ENCODE assay signal across 7 mouse cellular contexts in the genomic region with DNA sequence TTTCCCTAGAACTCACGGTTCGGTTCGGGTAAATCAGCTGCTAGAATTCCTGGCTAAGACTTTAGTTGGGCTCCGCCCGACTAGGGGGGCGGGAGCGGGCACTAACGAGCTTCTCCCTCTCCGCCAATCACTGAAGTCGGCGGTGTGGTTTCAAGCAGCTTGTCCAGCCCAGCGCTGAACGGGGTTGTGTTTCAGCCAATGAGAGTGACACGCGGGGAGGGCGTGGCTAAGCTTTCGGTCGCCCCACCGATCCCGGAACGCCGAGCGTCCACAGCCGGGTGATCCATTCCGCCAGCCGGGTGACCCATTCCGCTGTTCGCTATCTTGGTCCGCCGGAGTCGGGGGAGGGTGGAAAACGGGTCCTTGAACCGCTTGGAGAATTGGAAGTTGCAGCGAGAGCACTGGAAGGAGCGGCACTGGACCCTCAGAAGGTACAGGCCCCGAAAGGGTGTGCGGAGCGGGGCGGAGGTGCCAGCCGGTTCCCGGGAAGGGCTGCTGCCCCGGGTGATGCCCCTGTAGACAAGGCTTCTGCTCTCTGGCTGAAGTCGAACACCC. TPM values are rescaled to one million over a fixed set of nuclear protein-coding genes. Genes with fewer than 3 reads are reported as not detected.
DNase-seq lines count a peak whose midpoint lies in the region; ATAC-seq and TF ChIP-seq lines count a peak whose summit lies in the region.

Gene Stat2 (plus strand): TSS at position 273 of the 555 bp plus-strand sequence.

- peak within 1 kb of the TSS; percentile 87 for H3K4me3 ChIP-seq in embryonic facial prominence, embryonic 10.5 days
- H3K4me3 ChIP-seq in intestine, postnatal 0 days (ENCODE audit: low read depth, low read length) = peak within 1 kb of the TSS; percentile 77
- peak within 1 kb of the TSS; percentile 71 for H3K4me3 ChIP-seq in midbrain, embryonic 12.5 days
- peak within 1 kb of the TSS; percentile 88 for H3K4me3 ChIP-seq in small intestine, adult 2 months (ENCODE audit: low read depth, low read length)

- intact Hi-C loops in left cerebral cortex, postnatal 4 days (cut with DNase I) = no loop called here

- peaks cover 8% of the 10 kb centered on the region; the same call in 1 of the 2 replicates for H3K27me3 ChIP-seq in embryonic facial prominence, embryonic 10.5 days (replicated peaks; ENCODE audit: low read depth, poor library complexity, severe bottlenecking)
- no peaks in the 10 kb centered on the region for H3K27me3 ChIP-seq in intestine, postnatal 0 days (replicated peaks; ENCODE audit: control insufficient read depth, insufficient read depth, low read length)
- no peaks in the 10 kb centered on the region; the same call in 1 of the 2 replicates for H3K27me3 ChIP-seq in midbrain, embryonic 12.5 days
- H3K27me3 ChIP-seq in small intestine, adult 2 months (ENCODE audit: control insufficient read depth, insufficient read depth, low read length) = no peaks in the 10 kb centered on the region

- TF ChIP-seq CTCF in intestine, postnatal 0 days (IDR thresholded peaks at IDR 0.05; ENCODE audit: low read depth) = no peak
- no peak for TF ChIP-seq CTCF in small intestine, adult 2 months (IDR thresholded peaks at IDR 0.05; ENCODE audit: extremely low read depth, insufficient read length, insufficient replicate concordance, low read depth, low read length)

- peak within 1 kb of the TSS; percentile 65 for H3K4me2 ChIP-seq in intestine, postnatal 0 days (replicated peaks; ENCODE audit: low read depth)
- H3K4me2 ChIP-seq in midbrain, embryonic 12.5 days (replicated peaks) = peak within 1 kb of the TSS; percentile 59

- TF ChIP-seq POLR2A in small intestine, adult 2 months (IDR thresholded peaks at IDR 0.05; ENCODE audit: low read depth, low read length) = peak; percentile 95

- peak within 1 kb of the TSS; percentile 86 for H3K27ac ChIP-seq in embryonic facial prominence, embryonic 10.5 days (replicated peaks)
- H3K27ac ChIP-seq in intestine, postnatal 0 days (ENCODE audit: low read depth, low read length) = peak within 1 kb of the TSS; percentile 76
- H3K27ac ChIP-seq in midbrain, embryonic 12.5 days (replicated peaks) = peak within 1 kb of the TSS; percentile 76
- H3K27ac ChIP-seq in small intestine, adult 2 months (ENCODE audit: insufficient read depth, low read depth, low read length) = peak within 1 kb of the TSS; percentile 84

- H3K36me3 ChIP-seq in embryonic facial prominence, embryonic 10.5 days (replicated peaks) = no peaks in the 10 kb centered on the region; the same call in 1 of the 2 replicates
- no peaks in the 10 kb centered on the region for H3K36me3 ChIP-seq in intestine, postnatal 0 days (ENCODE audit: control insufficient read depth, insufficient read depth)
- no peaks in the 10 kb centered on the region for H3K36me3 ChIP-seq in midbrain, embryonic 12.5 days
- H3K36me3 ChIP-seq in small intestine, adult 2 months (ENCODE audit: control insufficient read depth, insufficient read depth, low read length) = no peaks in the 10 kb centered on the region; the same call in 1 of the 2 replicates

- under 1% methylated on average over 43 of the region's 43 CpGs for WGBS in embryonic facial prominence, embryonic 10.5 days
- WGBS in intestine, postnatal 0 days = under 1% methylated on average over 43 of the region's 43 CpGs
- WGBS in midbrain, embryonic 12.5 days = 1% methylated on average over 43 of the region's 43 CpGs
- WGBS in small intestine, adult 2 months = under 1% methylated on average over 43 of the region's 43 CpGs

- peak; percentile 97 for ATAC-seq in intestine, postnatal 0 days
- peak; percentile 99 for ATAC-seq in midbrain, embryonic 12.5 days (ENCODE audit: low FRiP score, low read depth)

- DNase-seq in adrenal gland, postnatal 10 days = peak; percentile 98
- DNase-seq in embryonic facial prominence, embryonic 10.5 days (ENCODE audit: low spot score) = peak; percentile 97
- DNase-seq in gonadal fat pad, adult 2 months (ENCODE audit: low read depth) = peak; percentile 91
- peak; percentile 97 for DNase-seq in left cerebral cortex, postnatal 4 days

- H3K9ac ChIP-seq in intestine, postnatal 0 days (ENCODE audit: low read depth, low read length) = peak within 1 kb of the TSS; percentile 58
- peak within 1 kb of the TSS; percentile 72 for H3K9ac ChIP-seq in midbrain, embryonic 12.5 days (replicated peaks)

- H3K4me1 ChIP-seq in embryonic facial prominence, embryonic 10.5 days = peaks cover 15% of the 10 kb centered on the region
- H3K4me1 ChIP-seq in intestine, postnatal 0 days (replicated peaks; ENCODE audit: control insufficient read depth, insufficient read depth, low read length) = no peaks in the 10 kb centered on the region
- peaks cover 3% of the 10 kb centered on the region; the same call in 1 of the 2 replicates for H3K4me1 ChIP-seq in midbrain, embryonic 12.5 days
- peaks cover 9% of the 10 kb centered on the region for H3K4me1 ChIP-seq in small intestine, adult 2 months (ENCODE audit: control insufficient read depth, insufficient read depth, insufficient read length, low read length)

- no peaks in the 10 kb centered on the region for H3K9me3 ChIP-seq in embryonic facial prominence, embryonic 10.5 days
- H3K9me3 ChIP-seq in intestine, postnatal 0 days (ENCODE audit: control insufficient read depth) = no peaks in the 10 kb centered on the region
- H3K9me3 ChIP-seq in midbrain, embryonic 12.5 days = no peaks in the 10 kb centered on the region

RNA-seq across cellular contexts. Expression of gene Stat2, which starts in this region (rescaled TPM):
- total RNA-seq in adrenal gland, postnatal 10 days (2021) = 10 to 100 TPM; 17.4 to 27.5 TPM
- polyA plus RNA-seq in embryonic facial prominence, embryonic 10.5 days (2016; fragmentation: Nextera tagmentation; extraction: Ambion mirVana) = 14.3 and 15.3 TPM in 2 replicates
- 29.0 and 31.4 TPM in 2 replicates for polyA plus RNA-seq in gonadal fat pad, adult 2 months (2012; rRNA removed)
- polyA plus RNA-seq in intestine, postnatal 0 days (2015; fragmentation: Nextera tagmentation; extraction: Ambion mirVana) = 23.2 and 26.7 TPM in 2 replicates
- total RNA-seq in left cerebral cortex, postnatal 4 days (2021) = 10 to 100 TPM; 32.1 to 38.1 TPM
- 23.8 and 24.1 TPM in 2 replicates for polyA plus RNA-seq in midbrain, embryonic 12.5 days (2016; fragmentation: Nextera tagmentation; extraction: Ambion mirVana)
- polyA plus RNA-seq in small intestine, adult 2 months (2012; rRNA removed) = 15.3 and 46.8 TPM in 2 replicates

Comparison
In these comparisons a context has a peak if more than half of its experiments do, and no peak if none do; other contexts are left out.
1. Peak in every context shown above with its lines: DNase-seq, ATAC-seq, H3K4me3 ChIP-seq and H3K27ac ChIP-seq.